Mouse (Mus musculus) erythroblast, adult 5-6 weeks (primary cell): ENCODE data around the gene 1500009L16Rik. TPM values are rescaled to one million over a fixed set of nuclear protein-coding genes. Genes with fewer than 3 reads are reported as not detected.

Experiments used
- total RNA-seq, 2 experiments: library from RNA; stranded (forward) in 1 of 2; stranded (reverse) in 1 of 2; fragments of 150-400 nt in 1 of 2; fragments of 200-764, 138-1000 nt in 1 of 2; gene quantifications; 2 replicates each; pipeline versions ENCODE4 v1.2.3 to v1.2.4; 2015 to 2017; ENCODE audit warnings: low replicate concordance in 2 of 2

The 1500009L16Rik gene
- total RNA-seq, 2 experiments from 2014 or later = not detected

Other genes with a start within 250 kb of the 1500009L16Rik start
- gene Aldh1l2, start 188.7 kb upstream of the 1500009L16Rik start, total RNA-seq (2015; ENCODE audit: low replicate concordance) = not detected in 2 replicates
- not detected in 2 replicates for gene Aldh1l2, start 188.7 kb upstream of the 1500009L16Rik start, total RNA-seq (2017; ENCODE audit: low replicate concordance)
- gene Washc4, start 179.1 kb upstream of the 1500009L16Rik start, total RNA-seq (2015; ENCODE audit: low replicate concordance) = 4.6 and 9.6 TPM in 2 replicates
- 18.5 and 22.5 TPM in 2 replicates for gene Washc4, start 179.1 kb upstream of the 1500009L16Rik start, total RNA-seq (2017; ENCODE audit: low replicate concordance)
- 2.1 and 17.9 TPM in 2 replicates for gene Appl2, start 74.1 kb upstream of the 1500009L16Rik start, total RNA-seq (2015; ENCODE audit: low replicate concordance)
- 2.4 and 3.6 TPM in 2 replicates for gene Appl2, start 74.1 kb upstream of the 1500009L16Rik start, total RNA-seq (2017; ENCODE audit: low replicate concordance)